Mouse (Mus musculus) MEL (cell line): ENCODE data around the gene Ckap4. TPM values are rescaled to one million over a fixed set of nuclear protein-coding genes. Genes with fewer than 3 reads are reported as not detected.

Source experiments
- DNase-seq: peaks from one replicate; pipeline ENCODE4 v3.0.0; 2011; ENCODE audit warnings: low read depth, low spot score
- H3K27ac ChIP-seq: 2 replicates; pipeline ENCODE4 v1.5.1; 2012; ENCODE audit warnings: low read depth, mild to moderate bottlenecking, control low read depth, low read length, moderate library complexity; ENCODE audit not compliant: control insufficient read depth
- H3K27me3 ChIP-seq, 2 experiments: fragments of 150-350 bp in 1 of 2; sonication (generic) in 1 of 2; 2 replicates each; pipeline ENCODE4 v1.6.1; 2012; ENCODE audit warnings: low read length in 2 of 2, mild to moderate bottlenecking in 2 of 2, improper control_type of control experiment in 1 of 2, moderate library complexity in 1 of 2; ENCODE audit not compliant: insufficient read depth in 2 of 2, control insufficient read depth in 1 of 2
- H3K36me3 ChIP-seq, 2 experiments: 2 replicates each; pipeline ENCODE4 v1.6.1; 2012 to 2014; ENCODE audit warnings: low read length in 2 of 2, improper control_type of control experiment in 1 of 2, inconsistent platforms in 1 of 2, mild to moderate bottlenecking in 1 of 2; ENCODE audit not compliant: insufficient read depth in 2 of 2, control insufficient read depth in 1 of 2
- H3K4me1 ChIP-seq, 2 experiments: fragments of 150-350 bp in 1 of 2; sonication (generic) in 1 of 2; 2 replicates each; pipeline ENCODE4 v1.6.1; 2012; ENCODE audit warnings: low read length in 2 of 2, improper control_type of control experiment in 1 of 2, mild to moderate bottlenecking in 1 of 2; ENCODE audit not compliant: insufficient read depth in 2 of 2, control insufficient read depth in 1 of 2
- H3K4me3 ChIP-seq, 2 experiments: fragments of 150-350 bp in 1 of 2; sonication (generic) in 1 of 2; 2 replicates each; pipeline ENCODE4 v1.5.1; 2012; ENCODE audit warnings: low read depth in 2 of 2, low read length in 2 of 2, mild to moderate bottlenecking in 2 of 2, moderate library complexity in 2 of 2, control low read depth in 1 of 2, improper control_type of control experiment in 1 of 2; ENCODE audit not compliant: control insufficient read depth in 1 of 2, insufficient read depth in 1 of 2
- H3K79me2 ChIP-seq: 2 replicates; pipeline ENCODE4 v1.6.1; 2012; ENCODE audit warnings: mild to moderate bottlenecking, low read length, moderate library complexity; ENCODE audit not compliant: control insufficient read depth, poor library complexity, insufficient read depth
- H3K9ac ChIP-seq: 2 replicates; pipeline ENCODE4 v1.6.1; 2012; ENCODE audit warnings: low read depth, mild to moderate bottlenecking, control low read depth, low read length, moderate library complexity; ENCODE audit not compliant: control insufficient read depth, poor library complexity, severe bottlenecking
- H3K9me3 ChIP-seq: fragments of 150-350 bp; sonication (generic); replicated peaks from 2 replicates; pipeline ENCODE4 v1.6.1; 2012; ENCODE audit warnings: mild to moderate bottlenecking, low read length, improper control_type of control experiment, moderate library complexity; ENCODE audit not compliant: insufficient read depth
- BHLHE40 ChIP-seq: IDR thresholded peaks from 2 replicates; pipeline ENCODE4 v1.6.1; 2012; ENCODE audit warnings: low read depth, mild to moderate bottlenecking, inconsistent platforms, low read length, improper control_type of control experiment, borderline replicate concordance
- CHD1 ChIP-seq: IDR thresholded peaks from 2 replicates; pipeline ENCODE4 v1.6.1; 2012; ENCODE audit warnings: low read depth, mild to moderate bottlenecking, inconsistent platforms, low read length, improper control_type of control experiment
- CTCF ChIP-seq, 3 experiments: IDR thresholded peaks in 2 of 3; conservative IDR thresholded peaks in 1 of 3; 2 replicates each; pipeline ENCODE4 v1.5.1; 2011 to 2012; ENCODE audit warnings: low read length in 3 of 3, low read depth in 2 of 3, mild to moderate bottlenecking in 2 of 3, improper control_type of control experiment in 1 of 3, inconsistent platforms in 1 of 3, mixed read lengths in 1 of 3, moderate library complexity in 1 of 3; ENCODE audit not compliant: control insufficient read depth in 1 of 3, insufficient read depth in 1 of 3, poor library complexity in 1 of 3, severe bottlenecking in 1 of 3
- E2F4 ChIP-seq: IDR thresholded peaks from 2 replicates; pipeline ENCODE4 v1.6.1; 2011; ENCODE audit warnings: low read depth, low read length, improper control_type of control experiment, borderline replicate concordance
- HCFC1 ChIP-seq: IDR thresholded peaks from 2 replicates; pipeline ENCODE4 v1.6.1; 2012; ENCODE audit warnings: low read depth, mild to moderate bottlenecking, inconsistent platforms, low read length, improper control_type of control experiment, moderate library complexity
- MAZ ChIP-seq: IDR thresholded peaks from 2 replicates; pipeline ENCODE4 v1.6.1; 2012; ENCODE audit warnings: low read depth, mild to moderate bottlenecking, inconsistent platforms, low read length, improper control_type of control experiment
- MEF2A ChIP-seq: IDR thresholded peaks from 2 replicates; pipeline ENCODE4 v1.6.1; 2014; ENCODE audit warnings: low read depth, mild to moderate bottlenecking, inconsistent platforms, low read length, improper control_type of control experiment; ENCODE audit not compliant: poor library complexity, insufficient replicate concordance, severe bottlenecking; ENCODE audit errors: extremely low read depth
- MXI1 ChIP-seq: IDR thresholded peaks from 2 replicates; pipeline ENCODE4 v1.6.1; 2011; ENCODE audit warnings: mild to moderate bottlenecking, low read depth, low read length, improper control_type of control experiment
- MYB ChIP-seq: IDR thresholded peaks from 2 replicates; pipeline ENCODE4 v1.6.1; 2011; ENCODE audit warnings: mild to moderate bottlenecking, low read depth, low read length, improper control_type of control experiment
- RAD21 ChIP-seq: IDR thresholded peaks from 2 replicates; pipeline ENCODE4 v1.6.1; 2011; ENCODE audit warnings: mild to moderate bottlenecking, low read depth, low read length, improper control_type of control experiment
- RCOR1 ChIP-seq: IDR thresholded peaks from 2 replicates; pipeline ENCODE4 v1.6.1; 2012; ENCODE audit warnings: low read depth, mild to moderate bottlenecking, inconsistent platforms, low read length, improper control_type of control experiment
- SIN3A ChIP-seq: IDR thresholded peaks from 2 replicates; pipeline ENCODE4 v1.6.1; 2012; ENCODE audit warnings: low read length, improper control_type of control experiment, inconsistent platforms
- SMC3 ChIP-seq: IDR thresholded peaks from 2 replicates; pipeline ENCODE4 v1.6.1; 2011; ENCODE audit warnings: low read depth, low read length, improper control_type of control experiment
- USF1 ChIP-seq: IDR thresholded peaks from 2 replicates; pipeline ENCODE4 v1.6.1; 2014; ENCODE audit warnings: low read depth, mild to moderate bottlenecking, inconsistent platforms, low read length, improper control_type of control experiment, moderate library complexity
- USF2 ChIP-seq, 2 experiments: IDR thresholded peaks; 2 replicates each; pipeline ENCODE4 v1.6.1; 2011 to 2012; ENCODE audit warnings: improper control_type of control experiment in 2 of 2, low read length in 2 of 2, borderline replicate concordance in 1 of 2, inconsistent platforms in 1 of 2, low read depth in 1 of 2, mild to moderate bottlenecking in 1 of 2; ENCODE audit not compliant: insufficient read depth in 1 of 2
- ZNF384 ChIP-seq: IDR thresholded peaks from 2 replicates; pipeline ENCODE4 v1.6.1; 2012; ENCODE audit warnings: low read depth, mild to moderate bottlenecking, inconsistent platforms, low read length, improper control_type of control experiment
- polyA plus RNA-seq, 2 experiments: library from polyadenylated mRNA; stranded (reverse) in 1 of 2; unstranded in 1 of 2; fragments of >175 nt in 1 of 2; fragments of >200 nt in 1 of 2; gene quantifications; 2 replicates each; pipeline versions ENCODE4 v1.2.1 to v1.2.4; 2012; ENCODE audit warnings: low replicate concordance in 2 of 2, low read depth in 1 of 2; ENCODE audit not compliant: insufficient read length in 2 of 2, insufficient read depth in 1 of 2, missing spikeins in 1 of 2
- total RNA-seq: library from RNA; depleted of rRNA; stranded (reverse); fragments of 300-350 nt; gene quantifications from 2 replicates; pipeline ENCODE4 v1.2.3, GENCODE M21; 2012

The Ckap4 gene
- total and polyA plus RNA-seq, 3 experiments: 1.0 to 5.2 TPM; not detected in 1

GRCm38 (mm10) chr10:84558511-84558910 is 24.6 kb upstream of the Ckap4 start:
- Histone ChIP-seq H3K27me3 (no peaks in the 10 kb centered on the region), H3K4me1 (peaks cover 0 to 19% of the 10 kb centered on the region in 2 experiments; a peak in 3 of 4 replicates), H3K9me3 (no peaks in the 10 kb centered on the region), H3K36me3 (peaks cover 0 to 10% of the 10 kb centered on the region in 2 experiments; a peak in 2 of 4 replicates), H3K79me2 (no peaks in the 10 kb centered on the region), H3K9ac (no peak overlapping the region), H3K27ac (no peak overlapping the region), H3K4me3 (no peak overlapping the region)
- TF ChIP-seq USF1 (no peak), SMC3 (peak; percentile 58), MAZ (no peak), CTCF (IDR thresholded peaks at IDR 0.05 in 2 of 3, conservative IDR thresholded peaks at IDR 0.05 in 1 of 3; ENCODE audit: control insufficient read depth in 1 of 3, insufficient read depth in 1 of 3, low read depth in 2 of 3, low read length in 3 of 3, poor library complexity in 1 of 3, severe bottlenecking in 1 of 3) (peak; percentile 53 to 78 (median 58)), RAD21 (peak; percentile 32)
- peak; percentile 60 for DNase-seq

- Histone ChIP-seq H3K79me2 (no peaks in the 10 kb centered on the region), H3K9me3 (no peaks in the 10 kb centered on the region), H3K4me1 (peaks cover 0 to 15% of the 10 kb centered on the region in 2 experiments; a peak in 3 of 4 replicates), H3K27me3 (no peaks in the 10 kb centered on the region), H3K4me3 (no peak overlapping the region), H3K27ac (no peak overlapping the region), H3K36me3 (peaks cover 0 to 14% of the 10 kb centered on the region in 2 experiments; a peak in 2 of 4 replicates), H3K9ac (no peak overlapping the region)
- no peak for TF ChIP-seq BHLHE40
- no peak for TF ChIP-seq MEF2A
- TF ChIP-seq ZNF384: 0 out of 2 replicates have a peak, but pooled peaks have one; percentile 4
- DNase-seq: no peak
Measured at GRCm38 (mm10) chr10:84556120-84556519, 22.3 kb upstream of the Ckap4 start.

GRCm38 (mm10) chr10:84554291-84555009 is 20.6 kb upstream of the Ckap4 start:
- no peaks in the 10 kb centered on the region for H3K27me3 ChIP-seq
- H3K9me3 ChIP-seq: no peaks in the 10 kb centered on the region
- 0 out of 2 replicates have a peak overlapping the region, but pooled peaks have one; percentile 27 for H3K9ac ChIP-seq
- no peak overlapping the region for H3K27ac ChIP-seq
- peaks cover under 1 to 24% of the 10 kb centered on the region in 2 experiments; a peak in 3 of 4 replicates for H3K4me1 ChIP-seq
- H3K4me3 ChIP-seq: no peak overlapping the region
- H3K79me2 ChIP-seq: no peaks in the 10 kb centered on the region
- peaks cover 0 to 26% of the 10 kb centered on the region in 2 experiments; a peak in 2 of 4 replicates for H3K36me3 ChIP-seq
- TF ChIP-seq MYB: no peak
- no peak for TF ChIP-seq HCFC1
- peak; percentile 34; the same call in 1 of the 2 replicates for TF ChIP-seq MXI1
- TF ChIP-seq E2F4: no peak
- TF ChIP-seq RCOR1: no peak
- no peak for TF ChIP-seq USF2 (IDR thresholded peaks at IDR 0.05; ENCODE audit: borderline replicate concordance in 1 of 2, insufficient read depth in 1 of 2, low read depth in 1 of 2, low read length in 2 of 2)
- TF ChIP-seq SIN3A: 0 out of 2 replicates have a peak, but pooled peaks have one; percentile 19
- TF ChIP-seq CHD1: no peak
- peak; percentile 57 for DNase-seq
